Mouse (Mus musculus) yolk sac, embryonic 10.5 days (tissue): Measurements from ENCODE around the gene Prpf6.
A peak's percentile ranks its signal among the peaks of the same experiment; 100 is the strongest.

Experiments used
- DNase-seq: peaks from one replicate; pipeline ENCODE4 v3.0.0-alpha.2; 2017; ENCODE audit warnings: low spot score

Prpf6 gene

GRCm38 (mm10) chr2:181580131-181580772, 11.4 kb upstream of the Prpf6 start:
- DNase-seq = no peak

DNA sequence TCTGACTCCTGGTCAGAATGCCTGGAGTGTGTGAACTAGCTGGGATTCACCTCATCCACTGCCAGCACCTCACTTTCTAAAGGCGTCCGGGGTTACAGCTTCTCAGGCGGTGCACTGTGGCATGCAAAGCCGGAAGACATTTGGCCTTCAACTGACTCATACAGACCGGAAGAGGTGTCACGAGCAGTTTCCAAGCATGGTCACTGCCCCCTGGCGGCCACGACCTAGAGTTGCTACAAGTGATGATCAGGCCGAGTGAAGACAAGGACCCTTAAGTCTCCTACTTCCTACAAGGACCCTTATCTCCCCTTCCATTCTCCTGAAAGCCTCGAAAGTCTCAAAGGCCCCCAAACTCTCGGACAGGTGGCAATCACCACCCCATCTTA, 10.7 kb upstream of the Prpf6 start:
- peak; percentile 87 for DNase-seq

- DNase-seq = peak; percentile 87
Measured at GRCm38 (mm10) chr2:181581402-181582120, 10.1 kb upstream of the Prpf6 start.

GRCm38 (mm10) chr2:181582358-181582757, 9.3 kb upstream of the Prpf6 start:
- no peak for DNase-seq

DNA sequence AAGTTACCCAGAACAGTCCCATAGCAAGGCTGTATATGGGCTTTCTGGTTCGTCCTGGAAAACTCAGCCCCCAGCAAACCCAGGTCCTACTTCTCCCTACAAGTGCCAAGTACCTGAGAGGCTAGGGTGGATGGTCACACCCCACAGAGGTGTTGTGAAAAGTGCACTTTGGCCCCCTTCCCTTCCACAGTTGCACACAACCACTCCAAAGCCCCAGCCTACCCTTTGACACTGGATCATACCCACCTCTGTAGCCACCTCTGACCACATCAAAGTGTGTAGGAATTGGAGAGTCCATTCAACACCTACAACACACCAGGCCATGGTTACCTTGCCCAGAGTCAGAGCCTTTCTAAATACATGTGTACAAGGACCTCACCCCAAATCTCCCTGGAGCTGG, 8.7 kb upstream of the Prpf6 start:
- peak; percentile 24 for DNase-seq

- no peak for DNase-seq
Measured at GRCm38 (mm10) chr2:181583460-181584257, 8.0 kb upstream of the Prpf6 start.

DNA sequence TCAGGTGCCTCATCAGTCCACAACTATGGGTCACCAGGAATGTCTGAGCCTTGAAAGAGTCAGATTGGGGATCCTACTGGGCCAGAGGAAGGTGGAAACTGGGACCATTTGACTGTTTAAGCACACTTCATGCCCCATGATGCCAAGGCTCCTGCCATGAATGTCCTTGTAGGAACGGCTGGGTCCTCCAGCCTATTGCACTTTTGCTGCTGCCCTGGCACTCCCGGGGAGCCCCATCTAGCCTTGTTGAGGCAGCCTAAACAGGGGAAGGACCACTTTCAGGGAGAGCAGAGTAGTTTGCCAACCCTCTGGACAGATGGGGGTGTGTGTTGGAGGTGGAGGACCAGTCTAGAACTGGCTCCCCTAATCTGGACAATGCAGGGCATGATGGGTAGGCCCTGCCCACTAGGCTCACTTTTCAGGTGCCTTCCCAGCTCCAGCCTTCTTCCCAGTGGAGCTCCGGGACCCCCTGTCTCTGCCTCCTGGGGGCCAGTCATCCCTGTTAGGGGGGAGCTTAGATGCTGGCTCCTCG, 7.2 kb upstream of the Prpf6 start, which contains the start of gene Uckl1:
Uckl1 (minus strand) TSS at position 482 of the 532 bp plus-strand sequence.
- no peak for DNase-seq

GRCm38 (mm10) chr2:181585506-181585905, 6.2 kb upstream of the Prpf6 start:
- no peak for DNase-seq

- no peak for DNase-seq
Measured at GRCm38 (mm10) chr2:181586124-181586523, 5.5 kb upstream of the Prpf6 start.

GRCm38 (mm10) chr2:181587796-181588195, 3.9 kb upstream of the Prpf6 start:
- no peak for DNase-seq

DNA sequence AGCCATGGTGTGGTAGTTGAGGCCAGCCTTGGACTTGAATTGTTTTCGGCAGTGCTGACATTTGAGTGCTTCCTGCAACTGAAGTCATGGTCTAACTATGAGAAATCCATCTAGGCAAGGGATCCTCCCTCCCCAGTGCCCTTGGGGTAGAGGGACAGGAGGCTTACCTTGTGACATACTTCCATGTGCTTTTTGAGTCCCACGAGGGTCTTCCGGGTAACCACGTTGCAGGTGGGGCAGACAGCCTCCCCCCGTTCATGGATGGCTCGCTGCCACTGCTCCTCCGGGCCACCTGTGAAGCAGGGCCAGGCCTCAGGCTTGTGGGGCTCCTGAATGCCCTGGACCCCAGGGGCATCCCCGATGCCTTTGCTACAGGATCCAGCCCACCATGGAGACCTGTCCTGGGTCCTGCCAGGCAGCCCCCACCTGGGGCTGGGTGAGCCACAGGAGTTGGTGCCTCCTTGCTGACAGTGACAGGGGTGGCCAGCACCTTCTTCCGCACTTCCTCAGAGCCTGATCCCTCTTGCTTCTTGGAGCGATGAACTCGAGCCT, 3.4 kb upstream of the Prpf6 start:
- no peak for DNase-seq

DNA sequence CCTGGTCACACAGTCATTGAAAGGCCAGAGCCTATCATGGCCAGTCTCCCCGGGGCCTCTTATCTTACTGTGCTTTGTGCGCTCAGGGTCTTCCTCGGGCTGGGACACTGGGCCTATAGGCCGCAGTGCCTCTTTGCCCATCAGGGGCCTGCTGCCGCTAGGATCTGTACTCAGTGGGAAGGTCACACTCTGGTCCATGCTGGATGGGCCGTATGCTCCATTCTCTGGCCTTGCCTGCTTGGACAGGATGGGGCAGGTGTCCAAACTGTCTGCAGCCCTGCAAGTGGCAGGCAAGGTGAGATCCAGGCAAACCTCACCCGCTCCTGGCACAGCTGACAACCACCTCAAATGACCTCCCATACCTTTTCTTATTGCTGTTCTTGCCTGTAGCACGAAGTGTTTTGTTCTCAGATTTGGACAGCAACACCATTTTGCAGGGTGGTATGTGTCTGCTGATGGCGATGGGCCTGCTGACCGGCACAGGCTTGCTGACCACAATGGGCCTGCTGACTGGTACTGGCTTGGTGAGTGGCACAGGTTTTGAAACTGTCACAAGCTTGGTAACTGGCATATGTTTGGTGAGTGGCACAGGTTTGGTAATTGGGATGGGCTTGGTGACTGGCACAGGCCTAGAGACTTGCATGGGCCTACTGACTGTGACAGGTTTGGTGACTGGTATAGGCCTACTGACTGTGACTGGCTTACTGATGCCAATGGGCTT, 2.5 kb upstream of the Prpf6 start:
- DNase-seq = no peak

DNA sequence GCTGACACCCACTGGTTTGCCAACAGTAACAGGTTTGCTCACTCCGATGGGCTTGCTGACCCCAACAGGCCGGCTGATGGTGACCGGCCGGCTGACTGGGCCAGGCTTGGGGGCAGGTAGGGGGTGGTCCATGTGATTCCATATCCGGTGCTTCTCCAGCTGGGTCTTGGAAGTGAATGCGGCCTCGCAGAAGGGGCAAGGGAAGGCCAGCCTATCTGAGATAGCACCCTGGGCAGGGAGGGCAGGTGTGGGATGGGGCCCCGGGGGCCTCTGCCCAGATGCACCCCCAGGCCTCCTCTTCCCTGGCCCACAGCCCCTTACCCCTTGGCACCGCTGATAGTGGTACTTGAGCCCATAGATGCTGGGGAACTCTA, 1.9 kb upstream of the Prpf6 start:
- DNase-seq = no peak

DNA sequence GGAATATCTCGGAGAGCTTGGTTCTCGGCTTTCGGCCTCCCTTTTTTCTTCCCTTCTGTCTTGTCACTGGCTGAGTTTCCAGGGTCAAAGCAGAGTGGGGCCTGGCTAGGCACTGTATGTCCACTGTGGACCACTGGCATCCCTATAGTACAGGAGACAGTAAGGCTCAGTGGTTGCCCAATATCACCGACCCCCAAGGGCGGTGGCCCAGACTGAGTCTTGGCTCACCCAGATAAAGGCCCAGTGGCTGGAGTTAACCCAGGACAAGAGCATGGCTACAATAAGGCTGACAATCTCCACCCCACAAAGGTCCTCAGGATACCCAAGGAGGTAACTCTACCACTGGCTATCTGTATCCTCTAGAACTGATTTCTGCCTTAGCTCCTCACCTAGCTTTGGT, 1.2 kb upstream of the Prpf6 start:
- no peak for DNase-seq

- DNase-seq = peak; percentile 86
Measured at GRCm38 (mm10) chr2:181592231-181593041, 768 bp downstream of the Prpf6 start, which contains the start of gene Zfp512b. Gene Zfp512b, minus strand, starts transcription at chr2:181592803.

DNA sequence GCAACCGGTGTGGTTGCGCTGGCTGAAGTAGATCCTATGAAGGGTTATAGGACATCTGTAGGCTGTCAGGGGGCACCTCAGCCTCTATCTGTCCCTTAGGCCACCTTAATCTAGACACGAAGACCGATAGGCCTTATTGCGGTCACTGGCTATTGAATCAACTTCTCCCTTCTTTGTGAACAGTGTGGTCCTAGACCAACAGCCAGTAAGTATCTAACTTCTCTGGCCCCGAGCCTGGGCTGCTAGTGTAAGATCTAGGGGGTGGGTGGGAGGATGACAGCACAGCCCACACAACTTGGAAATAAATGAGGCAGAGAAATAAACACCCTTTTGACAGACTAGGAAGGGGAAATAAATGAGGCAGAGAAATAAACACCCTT, 1.4 kb downstream of the Prpf6 start:
- no peak for DNase-seq

DNA sequence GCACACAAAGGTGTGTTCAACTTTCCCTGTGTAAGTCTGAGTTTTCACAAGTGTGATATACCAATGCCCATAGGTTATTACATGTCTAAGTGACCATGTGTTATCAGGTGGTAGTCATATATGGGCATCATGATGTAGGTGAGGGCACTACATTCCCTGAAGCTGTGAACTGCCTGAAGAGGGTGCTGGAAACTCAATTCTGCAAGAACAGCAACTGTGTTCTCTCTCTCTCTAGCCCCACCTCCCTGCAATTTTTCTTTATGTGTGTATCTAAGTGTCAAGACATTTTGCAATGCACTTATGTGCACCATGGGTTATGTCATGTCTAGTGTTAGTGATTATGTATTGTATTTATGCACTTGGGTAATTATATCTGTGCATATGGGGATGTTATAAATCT, 2.3 kb downstream of the Prpf6 start:
- DNase-seq = no peak

GRCm38 (mm10) chr2:181594946-181595696, 3.5 kb downstream of the Prpf6 start:
- no peak for DNase-seq

DNA sequence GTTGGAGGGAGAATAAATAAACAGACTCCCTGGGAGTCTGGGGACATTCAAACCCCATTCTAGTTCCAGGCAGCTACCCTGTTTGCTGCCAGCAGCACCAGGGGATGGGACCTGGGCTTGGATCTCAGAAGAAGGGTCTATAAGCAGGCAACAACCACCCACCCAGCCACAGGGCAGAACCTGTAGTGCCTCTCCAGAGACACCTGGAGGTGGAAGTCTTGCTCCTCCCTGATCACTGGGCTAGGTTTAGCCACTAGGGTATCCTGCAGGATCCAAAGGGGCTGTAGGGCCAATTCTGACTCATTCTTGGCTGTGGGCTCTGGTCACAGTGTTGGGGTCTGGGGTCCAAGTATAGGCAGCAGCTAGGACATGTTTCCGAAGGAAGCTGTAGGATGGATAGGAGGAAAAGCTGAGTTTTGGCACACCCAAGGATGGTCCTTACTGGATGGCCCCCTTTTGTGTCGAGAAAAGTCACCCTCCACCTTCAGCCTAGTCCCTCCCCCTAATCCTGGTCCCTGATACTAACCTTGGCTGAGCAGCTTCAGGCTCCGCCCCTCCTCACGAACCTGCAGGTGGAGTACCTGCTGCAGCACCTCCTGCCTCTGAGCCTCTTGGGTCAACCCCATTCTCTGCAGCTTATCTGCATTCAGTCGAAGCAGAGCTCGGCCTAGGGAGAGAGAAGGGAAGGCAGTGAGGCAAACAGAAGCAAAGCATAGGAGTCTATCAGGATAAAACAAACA, 4.7 kb downstream of the Prpf6 start:
- DNase-seq = no peak
